Mouse (Mus musculus) forebrain, postnatal 0 days (tissue): ENCODE measurements at regions not wholly inside any gene's neighbourhood (a gene's known extent, or its start where the extent isn't known, plus 50 kb on each side); places are given as distances from the start of the nearest gene placed in this dataset.
A peak's percentile ranks its signal among the peaks of the same experiment; 100 is the strongest.

Source experiments
- ATAC-seq: fragments of 200-750 bp; cut with Nextera tagmentation; 2 replicates; pipeline ENCODE4 v1.8.0; 2017; ENCODE audit warnings: mild to moderate bottlenecking, moderate library complexity
- DNase-seq: peaks from one replicate; pipeline ENCODE4 v3.0.0-alpha.2; 2015
- H3K27ac ChIP-seq: fragments of 300-500 bp; sonication (generic); 2 replicates; pipeline ENCODE4 v1.5.1; 2014; ENCODE audit warnings: low read depth, mild to moderate bottlenecking, antibody characterized with exemption, low read length, moderate library complexity, mixed read lengths
- H3K27me3 ChIP-seq: fragments of 300-500 bp; sonication (generic); 2 replicates; pipeline ENCODE4 v1.6.1; 2014; ENCODE audit warnings: mild to moderate bottlenecking, low read length, mixed read lengths; ENCODE audit not compliant: insufficient read depth
- H3K36me3 ChIP-seq: fragments of 300-500 bp; sonication (generic); 2 replicates; pipeline ENCODE4 v1.6.1; 2014; ENCODE audit warnings: mild to moderate bottlenecking, moderate library complexity; ENCODE audit not compliant: insufficient read depth
- H3K4me1 ChIP-seq: fragments of 300-500 bp; sonication (generic); 2 replicates; pipeline ENCODE4 v1.6.1; 2014; ENCODE audit warnings: antibody characterized with exemption; ENCODE audit not compliant: insufficient read depth
- H3K4me2 ChIP-seq: fragments of 300-500 bp; sonication (generic); 2 replicates; pipeline ENCODE4 v1.6.1; 2014; ENCODE audit warnings: low read depth, mild to moderate bottlenecking, moderate library complexity
- H3K4me3 ChIP-seq: fragments of 300-500 bp; sonication (generic); 2 replicates; pipeline ENCODE4 v1.5.1; 2014; ENCODE audit warnings: low read depth, low read length, mixed read lengths
- H3K9ac ChIP-seq: fragments of 300-500 bp; sonication (generic); 2 replicates; pipeline ENCODE4 v1.6.1; 2014; ENCODE audit warnings: mild to moderate bottlenecking
- H3K9me3 ChIP-seq: fragments of 300-500 bp; sonication (generic); 2 replicates; pipeline ENCODE4 v1.6.1; 2016; ENCODE audit warnings: low read length
- CTCF ChIP-seq: sonication (generic); IDR thresholded peaks from 2 replicates; pipeline ENCODE4 v1.5.1; 2016; ENCODE audit warnings: antibody characterized with exemption, control low read depth, low read depth
- WGBS: fragments of 180-500 bp; shearing (Covaris S2); extraction: QIAGEN DNeasy Blood & Tissue Kit; methylation state at CpG from one replicate; pipeline ENCODE4 v1.1.7; 2014; 5-methylcytosine and 5-hydroxymethylcytosine counted together

- 89% methylated on average over 7 of the region's 7 CpGs for WGBS
- no peak for TF ChIP-seq CTCF
- H3K4me1 ChIP-seq, result no peaks in the 10 kb centered on the region
- no peak overlapping the region for H3K27ac ChIP-seq
- no peaks in the 10 kb centered on the region for H3K27me3 ChIP-seq
- no peak for ATAC-seq
- H3K36me3 ChIP-seq, result no peaks in the 10 kb centered on the region
- H3K4me2 ChIP-seq, result no peak overlapping the region
- no peak overlapping the region for H3K4me3 ChIP-seq
- H3K9ac ChIP-seq, result no peak overlapping the region
- no peak for DNase-seq
- no peaks in the 10 kb centered on the region for H3K9me3 ChIP-seq
These were observed 119.2 kb upstream of the Gm26657 start for GRCm38 (mm10) chr4:56620628-56621027.

DNA sequence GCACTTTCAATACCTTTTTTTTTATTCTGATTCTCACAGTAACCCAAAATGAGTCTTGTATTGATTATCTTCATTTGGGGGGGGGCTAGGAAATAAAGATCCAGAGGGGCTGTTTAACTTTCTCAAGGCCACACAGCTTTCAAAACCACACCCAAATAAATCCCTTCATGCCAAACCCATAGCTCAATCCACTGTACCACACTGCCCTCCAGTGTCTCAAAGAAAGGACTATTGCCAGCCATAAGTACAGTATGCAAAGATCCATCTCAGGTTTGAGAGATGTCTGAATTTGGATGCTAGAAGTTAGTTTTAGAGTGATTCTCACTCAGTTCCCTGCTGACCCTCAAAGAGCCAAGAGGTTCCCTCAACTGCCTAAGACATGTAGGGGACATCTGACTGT, 120.1 kb upstream of the Gm26657 start:
- H3K4me2 ChIP-seq, result no peak overlapping the region
- ATAC-seq, result no peak
- H3K9ac ChIP-seq, result no peak overlapping the region
- H3K36me3 ChIP-seq, result no peaks in the 10 kb centered on the region
- H3K4me1 ChIP-seq, result no peaks in the 10 kb centered on the region
- H3K4me3 ChIP-seq, result no peak overlapping the region
- no peaks in the 10 kb centered on the region for H3K9me3 ChIP-seq
- no peaks in the 10 kb centered on the region for H3K27me3 ChIP-seq
- 0 out of 2 replicates have a peak, but pooled peaks have one; percentile 3 for TF ChIP-seq CTCF
- DNase-seq, result no peak
- H3K27ac ChIP-seq, result no peak overlapping the region

- DNase-seq (no peak), ATAC-seq (no peak)
These were observed 120.8 kb upstream of the Gm26657 start for GRCm38 (mm10) chr4:56619054-56619453.

GRCm38 (mm10) chr4:56618433-56618832, 121.4 kb upstream of the Gm26657 start:
- no peaks in the 10 kb centered on the region for H3K4me1 ChIP-seq
- ATAC-seq, result no peak
- no peak for TF ChIP-seq CTCF

More at GRCm38 (mm10) chr4:56619054-56619453, 120.8 kb upstream of the Gm26657 start:
- Histone ChIP-seq H3K9ac (no peak overlapping the region), H3K27me3 (no peaks in the 10 kb centered on the region), H3K9me3 (no peaks in the 10 kb centered on the region), H3K27ac (no peak overlapping the region), H3K4me3 (no peak overlapping the region), H3K4me2 (no peak overlapping the region), H3K36me3 (no peaks in the 10 kb centered on the region), H3K4me1 (no peaks in the 10 kb centered on the region)
- 81% methylated on average over 3 of the region's 3 CpGs for whole genome bisulfite sequencing
- no peak for TF ChIP-seq CTCF

DNA sequence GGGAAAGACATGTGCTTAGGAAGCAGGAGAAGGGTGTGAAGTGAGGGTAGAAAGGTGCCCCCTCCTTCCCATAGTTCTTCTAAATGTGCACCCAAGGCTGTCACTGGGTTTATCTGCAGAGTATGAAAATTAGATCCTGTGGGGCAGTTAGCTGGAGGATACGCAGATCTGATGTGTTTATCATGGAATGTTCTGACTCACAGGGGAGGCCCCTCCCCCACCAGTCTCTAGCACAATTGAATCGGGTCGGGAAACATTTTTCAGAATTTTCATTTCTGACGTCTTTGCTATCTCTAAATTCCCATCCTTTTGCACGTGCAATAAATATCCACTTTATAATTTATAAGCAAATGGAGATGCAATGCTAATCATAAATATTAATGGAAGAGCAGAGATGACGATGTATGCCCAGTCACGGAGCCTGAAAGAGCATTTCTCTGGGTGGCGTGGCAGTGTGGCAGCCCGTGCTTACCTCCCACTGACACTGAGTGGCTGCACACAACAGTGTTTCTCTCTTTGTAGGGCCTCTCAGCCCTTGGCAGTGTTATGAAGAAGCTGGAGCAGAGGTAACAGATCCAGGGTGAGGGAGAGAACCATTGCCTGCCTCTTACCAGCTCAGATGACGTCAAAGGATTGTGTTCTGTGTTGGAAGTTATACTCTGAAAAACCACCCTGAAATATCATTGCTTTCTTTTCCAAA, 122.1 kb upstream of the Gm26657 start:
- ATAC-seq (no peak), DNase-seq (no peak)
- Histone ChIP-seq H3K9me3 (no peaks in the 10 kb centered on the region), H3K27me3 (no peaks in the 10 kb centered on the region), H3K9ac (no peak overlapping the region), H3K4me2 (no peak overlapping the region), H3K4me3 (no peak overlapping the region), H3K36me3 (no peaks in the 10 kb centered on the region), H3K4me1 (no peaks in the 10 kb centered on the region), H3K27ac (no peak overlapping the region)
- 74% methylated on average over 10 of the region's 10 CpGs for WGBS
- TF ChIP-seq CTCF, result no peak

More at GRCm38 (mm10) chr4:56618433-56618832, 121.4 kb upstream of the Gm26657 start:
- Histone ChIP-seq H3K36me3 (no peaks in the 10 kb centered on the region), H3K27ac (no peak overlapping the region), H3K4me2 (no peak overlapping the region), H3K9ac (no peak overlapping the region), H3K4me3 (no peak overlapping the region), H3K9me3 (no peaks in the 10 kb centered on the region), H3K27me3 (no peaks in the 10 kb centered on the region)
- WGBS, result 88% methylated on average over 5 of the region's 5 CpGs
- DNase-seq, result no peak

- Histone ChIP-seq H3K4me1 (no peaks in the 10 kb centered on the region), H3K27me3 (no peaks in the 10 kb centered on the region), H3K9ac (no peak overlapping the region), H3K4me2 (no peak overlapping the region), H3K4me3 (no peak overlapping the region), H3K27ac (no peak overlapping the region), H3K9me3 (no peaks in the 10 kb centered on the region), H3K36me3 (no peaks in the 10 kb centered on the region)
- WGBS, result 64% methylated on average over 4 of the region's 4 CpGs
- DNase-seq, result no peak
- ATAC-seq, result no peak
- no peak for TF ChIP-seq CTCF
These were observed 127.5 kb upstream of the Gm26657 start for GRCm38 (mm10) chr4:56612325-56612724.

DNA sequence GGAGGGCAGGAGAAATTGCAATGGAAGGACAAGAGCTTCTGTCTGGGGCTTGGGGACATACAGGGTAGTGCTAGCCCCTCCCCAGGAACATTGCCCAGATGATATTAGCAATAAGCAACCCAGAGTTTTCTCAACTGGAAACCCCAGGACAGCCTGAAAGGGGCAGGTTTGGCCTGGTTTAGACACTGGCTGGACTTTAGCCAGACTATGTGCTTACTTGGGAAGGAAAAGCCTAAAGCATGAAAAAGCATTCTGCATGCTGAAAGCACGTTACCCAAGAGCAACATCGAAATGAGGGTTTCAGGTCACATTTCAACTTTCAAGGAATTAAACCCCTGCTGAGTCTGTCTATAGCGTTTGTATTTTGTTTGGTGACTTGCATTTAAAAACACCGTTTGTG, 128.1 kb upstream of the Gm26657 start:
- H3K4me1 ChIP-seq, result no peaks in the 10 kb centered on the region
- H3K27ac ChIP-seq, result no peak overlapping the region
- TF ChIP-seq CTCF, result no peak
- DNase-seq (no peak), ATAC-seq (no peak)
- 24% methylated on average over 4 of the region's 4 CpGs for WGBS
- no peaks in the 10 kb centered on the region for H3K27me3 ChIP-seq
- H3K9me3 ChIP-seq, result no peaks in the 10 kb centered on the region
- no peak overlapping the region for H3K4me3 ChIP-seq
- no peak overlapping the region for H3K9ac ChIP-seq
- H3K4me2 ChIP-seq, result no peak overlapping the region
- H3K36me3 ChIP-seq, result no peaks in the 10 kb centered on the region
